Mouse (Mus musculus): ENCODE results near the gene Gpbar1. TPM values are rescaled to one million over a fixed set of nuclear protein-coding genes. Genes with fewer than 3 reads are reported as not detected.

Gene Gpbar1
- polyA plus RNA-seq, 1 experiment from 2014 or later, result 3.5 TPM

GRCm38 (mm10) chr1:74294733-74295455 is 16.5 kb downstream of the Gpbar1 start:
- no peak for ATAC-seq (ENCODE audit: insufficient number of reproducible peaks, insufficient read depth, low FRiP score, low read depth)
- Histone ChIP-seq H3K4me1 (ENCODE audit: control insufficient read depth, insufficient read depth, low read length) (peaks cover 60% of the 10 kb centered on the region), H3K27me3 (ENCODE audit: control insufficient read depth, insufficient read depth, low read length) (no peaks in the 10 kb centered on the region), H3K4me2 (replicated peaks; ENCODE audit: low read depth, low read length) (peak overlapping the region; percentile 33; the same call in 1 of the 2 replicates), H3K36me3 (ENCODE audit: control insufficient read depth, insufficient read depth, low read length) (peaks cover 31% of the 10 kb centered on the region), H3K9me3 (ENCODE audit: control insufficient read depth, low read depth, low read length) (no peaks in the 10 kb centered on the region), H3K27ac (ENCODE audit: low read length) (peak overlapping the region; percentile 98), H3K9ac (replicated peaks; ENCODE audit: low read depth, low read length) (no peak overlapping the region), H3K4me3 (ENCODE audit: low read depth, low read length) (no peak overlapping the region)
- 90% methylated on average over 6 of the region's 6 CpGs for WGBS

- ATAC-seq (ENCODE audit: insufficient number of reproducible peaks, insufficient read depth, low FRiP score, low read depth), result peak; percentile 88
- no peaks in the 10 kb centered on the region for H3K9me3 ChIP-seq (ENCODE audit: control insufficient read depth, low read depth, low read length)
- H3K27me3 ChIP-seq (ENCODE audit: control insufficient read depth, insufficient read depth, low read length), result no peaks in the 10 kb centered on the region
- H3K4me3 ChIP-seq (ENCODE audit: low read depth, low read length), result 0 out of 2 replicates have a peak overlapping the region, but pooled peaks have one; percentile 0
- peak overlapping the region; percentile 33 for H3K4me2 ChIP-seq (replicated peaks; ENCODE audit: low read depth, low read length)
- H3K27ac ChIP-seq (ENCODE audit: low read length), result peak overlapping the region; percentile 98
- H3K4me1 ChIP-seq (ENCODE audit: control insufficient read depth, insufficient read depth, low read length), result peaks cover 57% of the 10 kb centered on the region
- H3K9ac ChIP-seq (replicated peaks; ENCODE audit: low read depth, low read length), result no peak overlapping the region; the same call in 1 of the 2 replicates
- WGBS, result 5% methylated on average over 9 of the region's 9 CpGs
- peaks cover 24% of the 10 kb centered on the region for H3K36me3 ChIP-seq (ENCODE audit: control insufficient read depth, insufficient read depth, low read length)
Measured at GRCm38 (mm10) chr1:74295456-74296171, 17.3 kb downstream of the Gpbar1 start.

GRCm38 (mm10) chr1:74296477-74296876 is 18.1 kb downstream of the Gpbar1 start:
- Histone ChIP-seq H3K4me1 (ENCODE audit: control insufficient read depth, insufficient read depth, low read length) (peaks cover 57% of the 10 kb centered on the region), H3K9me3 (ENCODE audit: control insufficient read depth, low read depth, low read length) (no peaks in the 10 kb centered on the region), H3K27ac (ENCODE audit: low read length) (peak overlapping the region; percentile 98), H3K27me3 (ENCODE audit: control insufficient read depth, insufficient read depth, low read length) (no peaks in the 10 kb centered on the region), H3K9ac (replicated peaks; ENCODE audit: low read depth, low read length) (no peak overlapping the region), H3K4me2 (replicated peaks; ENCODE audit: low read depth, low read length) (peak overlapping the region; percentile 33), H3K36me3 (ENCODE audit: control insufficient read depth, insufficient read depth, low read length) (peaks cover 15% of the 10 kb centered on the region), H3K4me3 (ENCODE audit: low read depth, low read length) (0 out of 2 replicates have a peak overlapping the region, but pooled peaks have one; percentile 0)
- ATAC-seq (ENCODE audit: insufficient number of reproducible peaks, insufficient read depth, low FRiP score, low read depth), result no peak
- WGBS, result 7% methylated on average over 6 of the region's 6 CpGs

- Histone ChIP-seq H3K27me3 (ENCODE audit: control insufficient read depth, insufficient read depth, low read length) (no peaks in the 10 kb centered on the region), H3K9ac (replicated peaks; ENCODE audit: low read depth, low read length) (no peak overlapping the region), H3K27ac (ENCODE audit: low read length) (peak overlapping the region; percentile 98), H3K9me3 (ENCODE audit: control insufficient read depth, low read depth, low read length) (no peaks in the 10 kb centered on the region), H3K4me2 (replicated peaks; ENCODE audit: low read depth, low read length) (peak overlapping the region; percentile 33; the same call in 1 of the 2 replicates), H3K4me1 (ENCODE audit: control insufficient read depth, insufficient read depth, low read length) (peaks cover 58% of the 10 kb centered on the region), H3K36me3 (ENCODE audit: control insufficient read depth, insufficient read depth, low read length) (peaks cover 8% of the 10 kb centered on the region), H3K4me3 (ENCODE audit: low read depth, low read length) (no peak overlapping the region)
- WGBS, result 28% methylated on average over 3 of the region's 3 CpGs
- no peak for ATAC-seq (ENCODE audit: insufficient number of reproducible peaks, insufficient read depth, low FRiP score, low read depth)
Measured at GRCm38 (mm10) chr1:74297269-74297668, 18.9 kb downstream of the Gpbar1 start.

GRCm38 (mm10) chr1:74298157-74298750 is 19.9 kb downstream of the Gpbar1 start:
- Histone ChIP-seq H3K4me3 (ENCODE audit: low read depth, low read length) (no peak overlapping the region), H3K9ac (replicated peaks; ENCODE audit: low read depth, low read length) (no peak overlapping the region), H3K27ac (ENCODE audit: low read length) (peak overlapping the region; percentile 98; the same call in 1 of the 2 replicates), H3K9me3 (ENCODE audit: control insufficient read depth, low read depth, low read length) (no peaks in the 10 kb centered on the region), H3K36me3 (ENCODE audit: control insufficient read depth, insufficient read depth, low read length) (no peaks in the 10 kb centered on the region), H3K27me3 (ENCODE audit: control insufficient read depth, insufficient read depth, low read length) (no peaks in the 10 kb centered on the region), H3K4me1 (ENCODE audit: control insufficient read depth, insufficient read depth, low read length) (peaks cover 65% of the 10 kb centered on the region), H3K4me2 (replicated peaks; ENCODE audit: low read depth, low read length) (no peak overlapping the region)
- no peak for ATAC-seq (ENCODE audit: insufficient number of reproducible peaks, insufficient read depth, low FRiP score, low read depth)
- WGBS, result 87% methylated on average over 5 of the region's 5 CpGs

GRCm38 (mm10) chr1:74298996-74299395 is 20.6 kb downstream of the Gpbar1 start:
- no peak for ATAC-seq (ENCODE audit: insufficient number of reproducible peaks, insufficient read depth, low FRiP score, low read depth)
- Histone ChIP-seq H3K4me3 (ENCODE audit: low read depth, low read length) (no peak overlapping the region), H3K27me3 (ENCODE audit: control insufficient read depth, insufficient read depth, low read length) (no peaks in the 10 kb centered on the region), H3K9me3 (ENCODE audit: control insufficient read depth, low read depth, low read length) (no peaks in the 10 kb centered on the region), H3K4me2 (replicated peaks; ENCODE audit: low read depth, low read length) (no peak overlapping the region), H3K27ac (ENCODE audit: low read length) (peak overlapping the region; percentile 45; the same call in 1 of the 2 replicates), H3K9ac (replicated peaks; ENCODE audit: low read depth, low read length) (no peak overlapping the region), H3K4me1 (ENCODE audit: control insufficient read depth, insufficient read depth, low read length) (peaks cover 58% of the 10 kb centered on the region), H3K36me3 (ENCODE audit: control insufficient read depth, insufficient read depth, low read length) (no peaks in the 10 kb centered on the region)
- WGBS, result 67% methylated on average over 5 of the region's 5 CpGs

GRCm38 (mm10) chr1:74300347-74301110 is 22.2 kb downstream of the Gpbar1 start:
- H3K27ac ChIP-seq (ENCODE audit: low read length), result peak overlapping the region; percentile 35; the same call in 1 of the 2 replicates
- peaks cover 45% of the 10 kb centered on the region for H3K4me1 ChIP-seq (ENCODE audit: control insufficient read depth, insufficient read depth, low read length)
- no peak overlapping the region for H3K4me3 ChIP-seq (ENCODE audit: low read depth, low read length)
- no peak for ATAC-seq (ENCODE audit: insufficient number of reproducible peaks, insufficient read depth, low FRiP score, low read depth)
- H3K9ac ChIP-seq (replicated peaks; ENCODE audit: low read depth, low read length), result no peak overlapping the region
- H3K9me3 ChIP-seq (ENCODE audit: control insufficient read depth, low read depth, low read length), result no peaks in the 10 kb centered on the region
- WGBS, result 65% methylated on average over 6 of the region's 6 CpGs
- H3K36me3 ChIP-seq (ENCODE audit: control insufficient read depth, insufficient read depth, low read length), result no peaks in the 10 kb centered on the region
- H3K27me3 ChIP-seq (ENCODE audit: control insufficient read depth, insufficient read depth, low read length), result no peaks in the 10 kb centered on the region
- no peak overlapping the region for H3K4me2 ChIP-seq (replicated peaks; ENCODE audit: low read depth, low read length)

GRCm38 (mm10) chr1:74302229-74302628 is 23.9 kb downstream of the Gpbar1 start:
- H3K36me3 ChIP-seq (ENCODE audit: control insufficient read depth, insufficient read depth, low read length), result no peaks in the 10 kb centered on the region
- H3K9ac ChIP-seq (replicated peaks; ENCODE audit: low read depth, low read length), result no peak overlapping the region
- peak overlapping the region; percentile 70 for H3K4me2 ChIP-seq (replicated peaks; ENCODE audit: low read depth, low read length)
- H3K9me3 ChIP-seq (ENCODE audit: control insufficient read depth, low read depth, low read length), result no peaks in the 10 kb centered on the region
- WGBS, result 87% methylated on average over 7 of the region's 7 CpGs
- peaks cover 28% of the 10 kb centered on the region for H3K4me1 ChIP-seq (ENCODE audit: control insufficient read depth, insufficient read depth, low read length)
- H3K4me3 ChIP-seq (ENCODE audit: low read depth, low read length), result no peak overlapping the region
- H3K27me3 ChIP-seq (ENCODE audit: control insufficient read depth, insufficient read depth, low read length), result no peaks in the 10 kb centered on the region
- ATAC-seq (ENCODE audit: insufficient number of reproducible peaks, insufficient read depth, low FRiP score, low read depth), result no peak
- no peak overlapping the region for H3K27ac ChIP-seq (ENCODE audit: low read length)

Measured in stomach, embryonic 14.5 days (tissue).